Mouse (Mus musculus): Measurements from ENCODE around the gene Zan.
A peak's percentile ranks its signal among the peaks of the same experiment; 100 is the strongest.
"Not testable (repeated sequence)": the region's sequence is repeated elsewhere in the genome, so short reads cannot be mapped to it uniquely, and the experiment has no call there.

The Zan gene

DNA sequence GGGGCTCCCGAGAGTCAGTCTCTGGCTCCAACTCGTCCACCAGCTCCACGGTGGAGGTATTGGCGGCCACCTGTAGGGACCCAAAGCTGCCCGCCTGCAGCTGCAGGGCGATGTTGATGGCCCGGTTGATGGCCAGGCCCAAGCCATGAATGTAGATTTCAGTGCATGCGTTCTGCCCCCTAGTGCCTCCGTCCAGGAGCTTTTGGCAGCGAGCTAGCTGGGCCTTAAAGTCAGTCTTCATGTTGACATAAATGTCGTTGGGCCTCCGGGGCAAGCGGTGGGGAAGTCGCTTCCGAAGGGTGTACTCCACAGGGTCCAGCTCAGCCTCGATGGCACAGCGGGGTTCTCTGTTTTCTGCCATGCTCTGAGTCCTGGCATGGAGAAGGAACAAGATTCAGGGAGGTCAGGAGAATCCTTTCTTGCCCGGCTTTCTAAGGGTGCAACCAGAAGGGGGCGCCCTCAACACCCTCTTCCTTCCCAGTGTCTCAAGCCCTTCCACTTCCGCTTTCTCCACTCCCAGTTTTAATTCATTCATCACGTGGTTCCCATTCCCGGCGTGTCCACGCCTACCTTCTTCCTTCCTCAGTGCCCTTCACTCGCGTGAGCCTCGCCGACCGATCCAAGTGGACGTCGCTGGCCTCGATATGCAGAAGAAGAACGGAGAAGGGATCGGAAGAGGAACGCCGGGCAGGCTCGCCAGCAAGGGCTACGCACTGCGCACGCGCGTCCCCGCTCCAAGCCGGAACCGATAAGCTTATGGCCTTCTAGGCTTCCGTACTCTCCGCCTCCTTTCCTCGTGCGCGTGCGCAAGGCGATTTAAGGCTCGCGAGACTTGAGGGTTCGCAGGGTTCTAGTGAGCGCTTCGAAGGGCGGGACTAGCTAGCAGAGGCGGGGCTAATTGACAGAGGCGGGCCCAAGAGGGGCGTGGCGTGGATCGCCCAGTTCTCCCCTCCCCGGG lies 25.1 kb upstream of the Zan start, which contains the start of gene Pop7:
Gene Pop7, minus strand, starts transcription at position 810 of the 958 bp plus-strand sequence.
- peak; percentile 100 for DNase-seq (ENCODE audit: low spot score)

DNA sequence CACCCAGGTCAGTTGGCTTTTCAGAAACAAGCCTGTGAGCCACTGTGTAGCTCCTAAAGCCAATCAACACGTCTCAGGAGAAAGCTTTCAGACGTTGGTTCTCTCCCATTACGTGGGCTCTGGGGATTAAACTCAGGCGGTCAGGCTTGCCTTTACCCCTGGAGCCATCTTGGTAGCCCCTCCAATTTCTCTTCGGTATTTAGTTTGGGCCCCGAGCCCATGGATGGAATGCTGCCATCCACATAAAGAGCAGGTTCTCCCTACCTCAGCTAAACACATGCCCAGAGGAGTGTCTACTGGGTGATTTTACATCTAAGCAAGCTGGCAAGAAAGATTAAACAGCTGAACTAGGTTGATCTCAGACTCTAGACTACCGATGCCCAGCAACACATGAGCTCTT lies 23.3 kb upstream of the Zan start:
- no peak for DNase-seq (ENCODE audit: low spot score)

DNA sequence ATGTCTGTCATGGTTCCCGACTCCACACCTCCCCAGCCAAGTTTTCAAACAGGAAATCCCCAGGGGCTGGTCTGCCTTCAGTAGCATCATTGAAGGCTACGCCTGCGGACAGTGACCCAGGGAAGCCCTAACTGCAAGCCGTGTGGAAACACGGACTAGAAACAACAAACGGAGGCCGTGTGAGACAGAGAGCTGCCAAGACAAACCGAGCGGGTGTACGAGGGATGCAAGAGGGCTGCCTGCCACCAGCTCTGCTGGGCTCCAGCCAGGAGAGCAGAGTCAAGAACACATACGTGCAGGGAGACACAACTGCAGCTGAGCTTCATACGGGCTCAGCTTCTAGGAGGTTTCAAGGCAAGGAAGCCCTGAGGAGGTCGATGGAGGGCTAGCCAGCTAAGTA lies 17.0 kb upstream of the Zan start:
- no peak for DNase-seq (ENCODE audit: low spot score)

DNA sequence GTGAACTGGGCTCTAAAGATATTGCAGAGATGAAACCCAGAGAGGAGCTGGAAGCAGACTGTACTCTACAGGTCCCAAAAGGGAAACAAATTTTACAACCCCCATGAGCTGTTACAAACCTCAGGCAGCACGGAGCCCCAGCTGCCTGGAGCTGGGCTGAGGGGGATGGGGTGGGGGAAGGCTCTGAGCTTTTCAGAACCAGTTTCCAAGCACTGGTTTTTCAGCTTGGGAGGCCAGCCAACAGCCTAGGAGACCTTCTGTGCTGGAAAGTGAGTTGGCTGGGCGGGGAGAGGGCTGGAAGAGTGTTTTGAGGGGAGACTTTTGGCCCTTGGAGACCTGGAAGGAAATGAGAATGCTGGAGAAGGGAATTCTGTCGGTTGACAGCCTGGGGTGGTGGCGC lies 14.7 kb upstream of the Zan start:
- DNase-seq (ENCODE audit: low spot score) = no peak

DNA sequence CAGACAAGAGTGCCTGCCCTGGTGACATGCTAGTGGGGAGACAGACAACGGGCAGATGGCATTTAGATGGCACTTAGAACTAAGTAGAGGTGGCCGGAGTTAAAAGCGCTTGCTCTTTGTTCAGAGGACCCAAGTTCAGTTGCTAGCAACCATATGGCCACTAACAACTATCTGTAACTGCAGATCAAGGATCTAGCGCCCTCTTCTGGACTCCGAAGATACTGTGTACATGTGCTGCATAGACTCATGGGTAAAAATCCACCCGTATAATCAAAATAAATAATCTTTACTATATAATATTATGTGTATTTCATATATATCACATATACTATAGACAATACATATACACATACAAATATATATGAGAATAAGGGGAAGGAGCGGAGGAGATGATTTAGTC lies 10.8 kb upstream of the Zan start:
- peak; percentile 45 for DNase-seq (ENCODE audit: low spot score)

DNA sequence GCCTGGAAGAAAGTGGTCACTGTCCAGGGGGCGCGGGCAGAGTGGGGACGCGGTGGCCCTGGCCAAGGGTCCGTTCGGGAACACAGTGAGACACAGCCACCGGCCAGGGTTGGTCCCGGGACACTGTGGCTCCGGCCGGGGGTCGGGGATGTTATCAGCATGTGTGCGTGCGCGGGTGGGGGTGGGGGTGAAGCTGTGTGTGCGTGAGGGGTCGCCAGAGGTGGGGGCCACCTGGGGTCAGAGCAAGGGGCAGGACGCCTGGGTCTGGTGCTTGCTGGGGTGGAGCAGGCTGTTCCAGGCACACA lies 8.9 kb upstream of the Zan start:
- no peak for DNase-seq (ENCODE audit: low spot score)

DNA sequence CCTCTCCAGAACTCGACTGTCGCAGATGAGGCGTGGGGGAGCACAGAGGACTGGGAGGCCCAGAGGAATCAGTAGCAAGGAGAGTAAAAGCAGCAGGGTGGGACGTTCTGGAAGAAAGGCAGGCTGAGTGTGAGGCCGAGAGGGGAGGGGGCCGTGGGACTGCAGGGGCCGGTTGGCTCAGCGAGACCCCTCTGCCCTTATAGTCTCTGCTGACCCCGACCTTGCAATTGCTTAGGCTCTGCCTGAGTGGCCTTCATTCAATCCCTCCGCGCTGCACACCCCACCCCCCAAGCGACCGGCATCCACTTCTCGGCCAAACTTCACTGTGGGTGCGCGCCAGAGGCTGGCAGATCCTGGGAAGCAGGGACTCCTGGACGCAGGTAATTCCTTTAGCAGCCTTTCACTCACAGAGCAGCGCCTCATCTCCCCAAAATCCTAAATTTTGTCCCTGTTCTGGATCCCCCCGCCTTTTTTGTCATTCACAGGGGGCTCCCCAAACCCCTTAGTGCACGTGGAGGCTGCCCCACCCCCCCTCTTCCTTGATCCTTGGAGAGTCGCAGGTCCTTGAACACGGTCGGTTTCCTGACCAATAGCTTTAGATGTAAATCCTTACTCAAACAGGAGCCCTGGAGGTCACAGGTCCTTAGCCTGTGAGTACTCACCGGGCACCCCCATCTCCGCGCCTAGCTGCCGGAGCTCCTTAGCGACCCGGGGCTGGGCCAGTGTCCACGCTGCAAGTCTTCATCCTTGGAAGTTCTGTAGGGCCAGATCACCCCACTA lies 8.4 kb upstream of the Zan start:
- peak; percentile 61 for DNase-seq (ENCODE audit: low spot score)

DNA sequence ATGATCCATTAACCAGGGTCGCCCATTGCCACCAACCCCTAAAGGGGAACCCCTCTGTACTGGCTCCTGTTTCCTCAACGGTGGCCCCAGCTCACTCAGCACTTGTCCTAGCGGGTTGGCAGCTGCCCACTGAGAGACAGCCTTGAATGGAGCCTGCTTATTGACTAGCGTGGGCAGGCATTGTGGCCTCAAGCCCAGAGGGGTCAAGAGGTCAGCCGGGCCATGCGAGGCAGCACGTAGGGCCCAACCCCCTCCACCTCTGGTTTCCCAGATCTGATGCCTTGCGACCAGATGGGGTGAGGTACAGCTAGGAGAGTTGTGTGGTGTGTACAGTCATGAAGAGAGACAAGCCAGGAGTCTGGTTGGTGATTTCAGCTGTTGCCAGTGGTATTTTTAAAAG lies 5.0 kb upstream of the Zan start:
- peak; percentile 90 for DNase-seq (ENCODE audit: low spot score)

DNA sequence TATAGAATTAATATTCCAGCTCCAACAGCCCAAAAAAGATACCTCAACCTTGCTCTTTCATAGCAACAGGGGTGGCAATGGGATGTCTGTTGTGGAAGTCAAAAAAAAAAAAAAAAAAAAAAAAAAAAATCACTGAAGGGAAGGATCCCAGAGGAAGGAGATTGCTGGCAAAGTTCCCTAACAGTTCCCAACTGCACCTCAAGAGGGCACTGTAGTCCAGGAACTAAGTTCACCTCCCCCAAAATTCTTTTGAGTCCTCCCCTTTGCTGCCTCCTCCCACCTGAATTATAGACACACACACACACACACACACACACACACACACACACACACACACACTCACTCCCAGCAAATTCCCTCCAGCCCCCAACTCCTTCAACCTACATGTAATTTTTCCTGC lies 4.3 kb upstream of the Zan start:
- DNase-seq (ENCODE audit: low spot score) = peak; percentile 91

DNA sequence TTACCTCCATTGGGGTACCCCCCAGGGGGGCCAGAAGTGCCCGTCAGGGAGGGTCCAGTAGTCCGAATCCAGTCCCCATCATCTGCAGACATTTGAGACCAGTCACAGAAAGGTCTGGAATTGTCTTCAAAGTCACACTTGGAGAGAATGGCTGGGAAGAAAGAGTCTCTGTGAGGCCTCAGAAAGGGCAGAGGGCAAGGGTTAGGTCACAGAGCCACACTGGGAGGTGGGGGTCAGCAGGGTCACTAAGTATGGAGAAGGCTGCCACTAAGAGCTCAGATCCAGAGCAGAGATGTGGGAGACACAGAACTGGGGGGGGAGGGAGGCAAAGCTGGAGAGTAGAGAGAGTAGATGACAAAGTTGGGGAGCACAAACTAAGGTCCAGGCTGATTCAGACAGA lies 2.5 kb downstream of the Zan start:
- DNase-seq (ENCODE audit: low spot score) = peak; percentile 56

DNA sequence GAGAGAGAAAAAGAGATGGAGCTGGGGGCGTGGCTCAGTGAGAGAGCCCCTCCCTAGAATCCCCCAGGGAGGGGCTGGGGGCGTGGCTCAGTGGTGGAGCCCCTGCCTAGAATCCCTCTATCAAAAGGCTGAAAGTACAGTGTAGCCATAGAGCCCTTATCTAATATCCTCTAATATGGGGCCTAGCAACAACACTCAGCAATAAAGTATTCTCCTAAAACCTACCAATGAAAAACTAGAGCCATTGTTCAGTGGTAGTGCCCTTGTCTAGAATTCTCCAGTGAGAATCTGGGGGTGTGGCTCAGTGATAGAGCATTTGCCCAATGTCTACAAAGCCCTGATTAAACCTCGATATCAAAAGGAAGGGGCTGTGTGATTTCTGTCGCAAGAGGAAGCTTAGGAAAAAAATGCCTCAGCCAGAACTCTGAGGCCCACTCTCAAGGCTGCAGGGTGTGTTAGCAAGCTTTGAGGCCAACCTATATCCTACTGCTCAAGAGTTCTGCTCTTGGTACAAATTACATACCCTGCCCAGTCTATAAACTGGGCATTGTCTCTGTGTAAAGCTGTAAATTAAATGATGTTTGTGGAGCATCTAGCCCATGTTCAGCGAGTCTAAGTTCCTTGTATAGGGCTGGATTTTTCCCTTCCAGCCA lies 4.5 kb downstream of the Zan start:
- DNase-seq (ENCODE audit: low spot score) = no peak

DNA sequence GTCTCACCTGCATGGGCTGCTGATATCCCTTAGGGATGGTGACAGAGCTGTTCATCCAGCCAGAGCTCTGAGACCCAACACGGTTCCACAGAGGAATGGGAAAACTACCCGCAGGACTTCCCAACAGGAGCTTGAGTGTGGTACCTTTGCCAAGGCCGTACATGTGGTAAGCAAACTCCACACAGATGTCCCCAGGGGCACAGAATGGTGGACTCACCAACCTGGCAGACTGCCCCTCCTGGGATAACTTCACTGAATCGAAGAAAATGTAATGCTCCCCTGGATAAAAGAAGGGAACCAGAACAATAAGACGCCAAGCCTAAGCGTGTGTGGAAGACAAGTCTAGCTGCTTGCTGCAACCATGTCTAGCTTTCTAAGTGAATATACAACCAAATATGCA lies 9.9 kb downstream of the Zan start:
- no peak for DNase-seq (ENCODE audit: low spot score)

DNA sequence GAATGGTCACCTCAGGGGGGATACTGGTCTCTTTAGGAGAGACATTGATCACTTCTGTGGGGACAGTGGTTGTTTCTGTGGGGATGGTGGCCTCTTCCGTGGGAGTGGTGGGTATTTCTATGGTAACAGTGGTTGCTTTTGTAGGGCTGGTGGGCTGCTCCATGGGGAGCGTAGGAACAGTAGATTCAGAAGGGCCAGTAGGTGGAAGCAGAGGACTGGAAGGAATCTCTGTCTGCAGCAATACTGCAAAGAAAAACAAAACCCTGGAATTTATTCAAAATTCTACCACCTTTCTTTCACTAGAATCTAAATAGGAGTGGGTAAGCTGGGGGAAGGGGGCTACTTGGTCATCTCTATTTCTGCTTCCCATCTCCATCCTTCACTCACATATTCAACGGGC lies 11.8 kb downstream of the Zan start:
- DNase-seq (ENCODE audit: low spot score) = peak; percentile 23

DNA sequence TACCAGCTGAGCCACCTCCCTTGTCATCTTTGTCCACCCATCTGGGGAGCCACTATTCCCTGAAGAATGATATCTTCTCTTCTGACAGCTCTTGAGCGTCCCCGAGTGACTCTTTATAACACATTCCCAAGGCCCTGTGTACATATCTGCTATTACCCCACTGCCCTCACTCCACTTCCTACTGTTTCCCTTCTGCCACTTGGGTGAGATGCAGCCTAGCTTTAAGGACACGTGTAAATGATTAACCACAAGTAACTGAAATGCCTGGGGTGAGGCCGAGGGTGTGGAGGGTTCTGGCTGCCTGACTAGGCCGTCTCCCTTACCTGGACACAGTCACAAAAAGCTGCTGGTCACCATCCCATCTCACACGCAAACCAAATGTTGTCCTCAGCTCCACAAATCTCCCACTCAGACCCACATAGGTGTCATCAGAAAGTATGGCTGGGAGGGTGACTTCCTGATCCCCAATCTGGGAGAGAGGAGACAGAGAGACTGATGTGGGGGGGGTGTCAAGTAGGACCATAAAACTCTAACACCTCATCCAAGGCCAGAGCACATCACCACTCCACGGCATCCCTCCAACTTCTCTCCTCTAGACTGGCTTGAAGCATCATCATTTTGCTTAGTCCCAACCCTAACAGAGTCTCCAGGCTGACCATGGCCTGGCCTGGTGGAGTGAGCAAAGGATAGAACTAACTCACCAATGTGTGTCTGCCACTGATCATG lies 20.8 kb downstream of the Zan start:
- DNase-seq (ENCODE audit: low spot score) = no peak

DNA sequence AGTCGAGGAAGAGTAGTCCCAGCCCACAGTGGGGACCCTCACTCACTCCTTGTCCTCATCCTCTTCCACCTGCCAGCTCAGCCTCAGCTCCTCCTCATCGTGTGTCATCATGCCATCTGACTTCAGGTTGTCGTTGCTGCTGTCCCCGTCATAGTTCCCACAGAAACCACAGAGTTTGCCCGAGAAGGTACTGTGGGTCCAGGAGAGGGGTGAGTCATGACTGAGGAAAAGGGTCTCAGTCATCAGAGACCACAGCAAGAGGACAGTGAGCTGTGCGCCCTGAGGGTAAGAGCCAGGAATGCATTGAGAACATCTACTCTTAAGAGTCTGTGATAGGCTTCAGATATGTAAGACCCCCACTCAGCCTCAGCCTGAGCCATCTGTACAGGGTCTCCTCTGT lies 21.7 kb downstream of the Zan start:
- DNase-seq (ENCODE audit: low spot score) = no peak

DNA sequence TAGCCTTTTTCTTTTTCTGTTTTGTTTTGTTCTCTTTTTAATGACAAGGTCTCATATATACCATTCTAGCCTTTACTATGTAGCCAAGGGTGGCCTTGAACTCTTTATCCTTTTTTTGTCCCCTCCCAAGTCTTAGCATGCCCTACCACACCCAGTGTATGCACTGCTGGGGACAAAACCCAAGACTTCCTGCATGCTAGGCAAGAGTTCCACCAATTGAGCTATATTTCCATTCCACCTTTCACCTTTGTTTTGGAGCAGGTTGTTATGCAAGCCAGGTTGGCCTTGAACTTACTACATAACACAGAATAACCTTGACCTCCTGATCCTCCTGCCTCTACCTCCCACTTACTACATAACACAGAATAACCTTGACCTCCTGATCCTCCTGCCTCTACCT lies 31.3 kb downstream of the Zan start:
- no peak for DNase-seq (ENCODE audit: low spot score)

DNA sequence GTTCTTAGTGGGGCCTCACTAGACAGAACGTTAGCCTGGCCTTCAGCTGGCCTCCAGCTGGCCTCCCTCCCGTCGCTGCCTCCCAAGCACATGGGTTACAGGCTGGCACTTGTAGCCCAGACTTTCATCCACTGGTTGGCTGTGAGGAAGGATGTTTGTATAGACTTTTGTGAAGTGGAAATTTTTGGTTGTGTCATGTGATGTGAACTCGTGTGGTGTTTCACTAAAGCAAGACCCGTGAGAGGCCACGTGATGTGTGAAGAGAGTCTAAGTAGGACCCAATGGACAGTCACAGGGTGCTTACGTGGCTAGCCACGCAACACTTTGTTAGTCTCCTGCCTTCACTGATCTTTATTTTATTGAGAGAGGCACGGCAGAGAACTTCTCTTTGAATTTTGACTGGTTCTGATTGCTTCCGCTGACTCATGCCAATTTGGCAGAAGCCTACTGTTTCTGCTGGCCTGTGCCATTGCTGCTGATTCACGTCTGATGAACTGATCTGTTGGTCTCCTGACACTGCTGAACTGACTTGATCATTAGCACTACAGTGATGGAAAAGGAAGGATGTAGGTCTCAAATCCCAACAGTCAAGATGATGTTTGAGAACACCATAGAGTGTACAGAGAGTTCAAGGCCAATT lies 36.5 kb downstream of the Zan start:
- DNase-seq (ENCODE audit: low spot score) = no peak

DNA sequence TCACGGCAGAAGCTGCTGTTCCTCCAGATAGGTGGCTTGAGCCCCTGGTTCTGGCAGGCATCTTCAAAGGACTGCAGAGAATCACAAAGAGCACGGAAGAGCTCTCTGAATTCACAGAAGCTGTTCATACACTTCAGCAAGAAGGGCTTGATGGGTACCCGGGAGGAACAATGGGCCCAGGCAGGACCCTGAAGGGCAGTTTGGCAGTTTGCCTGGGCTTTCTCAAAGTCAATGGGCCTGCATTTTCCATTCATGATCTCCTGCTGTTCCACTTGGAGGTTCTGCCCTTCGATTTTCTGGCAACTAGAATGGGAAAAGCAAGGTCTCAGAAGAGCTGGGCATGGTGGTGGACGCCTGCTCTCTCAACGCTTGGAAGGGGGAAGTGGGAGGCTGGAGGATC lies 43.0 kb downstream of the Zan start:
- no peak for DNase-seq (ENCODE audit: low spot score)

DNA sequence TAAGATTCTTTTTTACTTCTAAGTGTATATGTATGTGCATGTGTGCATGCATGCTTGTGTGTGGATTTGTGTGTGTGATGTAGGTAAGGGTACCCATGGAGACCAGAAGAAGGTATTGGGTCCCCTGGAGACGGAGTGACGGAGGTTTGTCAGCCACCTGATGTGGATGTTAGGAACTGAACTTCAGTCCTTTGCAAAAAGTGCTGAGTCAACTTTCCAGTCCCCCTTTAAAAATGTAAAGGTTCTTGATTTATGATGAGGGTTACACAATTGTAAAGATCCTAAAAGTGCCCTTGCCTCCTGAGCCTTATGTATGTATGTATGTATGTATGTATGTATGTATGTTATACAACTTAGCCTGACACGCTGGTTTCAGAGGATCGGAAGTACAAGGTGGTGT lies 46.5 kb downstream of the Zan start:
- not testable (repeated sequence) for DNase-seq (ENCODE audit: low spot score)

DNA sequence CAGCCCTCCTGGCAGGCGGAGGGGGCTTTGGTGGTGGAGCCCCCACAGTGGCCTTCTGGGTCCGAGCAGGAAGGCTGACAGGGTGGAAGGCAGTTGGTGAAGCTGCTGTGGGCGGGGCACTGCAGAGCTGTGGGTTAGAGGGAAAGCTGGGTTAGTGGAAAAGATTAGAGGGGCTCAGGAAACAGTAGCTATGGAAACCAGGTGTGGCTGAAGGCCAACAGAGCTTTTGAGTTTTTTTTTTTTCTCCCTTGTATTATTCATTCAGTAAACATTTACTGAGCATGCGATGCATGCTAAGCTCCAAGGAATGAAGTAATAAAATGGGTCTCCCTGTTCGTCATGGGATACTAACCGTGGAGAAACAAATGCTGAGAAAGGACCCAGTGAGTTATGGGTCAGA lies 51.2 kb downstream of the Zan start:
- no peak for DNase-seq (ENCODE audit: low spot score)

DNA sequence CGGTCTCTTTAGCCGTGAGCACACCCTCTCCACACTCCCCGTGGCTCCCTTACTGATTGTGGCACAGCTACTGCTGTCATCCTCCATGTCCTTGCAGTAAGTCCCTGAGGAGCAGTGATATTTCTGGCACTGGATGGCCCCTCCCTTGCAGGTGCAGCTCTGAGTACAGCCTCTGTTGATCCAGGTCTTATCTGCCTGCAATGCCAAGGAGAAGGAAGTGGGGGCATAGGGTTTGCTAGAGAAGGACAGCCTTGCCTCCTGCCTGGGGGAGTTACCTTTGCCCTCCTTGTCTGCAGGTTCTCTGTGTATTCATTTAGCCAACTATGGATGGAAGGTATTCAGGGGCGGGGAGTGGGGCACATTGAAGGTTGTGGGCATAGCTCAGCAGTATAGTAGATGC lies 57.0 kb downstream of the Zan start:
- DNase-seq (ENCODE audit: low spot score) = no peak

DNA sequence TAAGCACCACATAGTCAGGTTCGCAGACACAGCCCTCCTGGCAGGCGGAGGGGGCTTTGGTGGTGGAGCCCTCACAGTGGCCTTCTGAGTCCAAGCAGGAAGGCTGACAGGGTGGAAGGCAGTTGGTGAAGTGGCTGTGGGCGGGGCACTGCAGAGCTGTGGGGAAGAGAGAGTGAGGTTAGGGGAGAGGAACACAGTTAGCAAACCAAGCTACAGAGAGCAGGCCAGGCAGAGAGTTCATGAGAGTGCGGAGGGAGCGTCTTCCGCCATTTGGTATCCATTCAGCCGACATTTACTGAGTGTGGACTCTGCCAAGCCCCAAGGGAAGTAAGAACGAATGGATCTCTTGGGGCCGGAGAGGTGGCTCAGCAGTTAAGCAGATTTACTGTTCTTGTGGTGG lies 57.8 kb downstream of the Zan start:
- no peak for DNase-seq (ENCODE audit: low spot score)
